Mouse (Mus musculus) midbrain, postnatal 0 days (tissue): ENCODE measurements around the gene Acot2. TPM values are rescaled to one million over a fixed set of nuclear protein-coding genes. Genes with fewer than 3 reads are reported as not detected.
"Not testable (repeated sequence)": the region's sequence is repeated elsewhere in the genome, so short reads cannot be mapped to it uniquely, and the experiment has no call there.

Experiments
- ATAC-seq: fragments of 200-750 bp; cut with Nextera tagmentation; 2 replicates; pipeline ENCODE4 v1.8.0; 2017; ENCODE audit warnings: moderate number of reproducible peaks, mild to moderate bottlenecking, moderate TSS enrichment, moderate library complexity; ENCODE audit not compliant: low FRiP score
- DNase-seq: peaks from one replicate; pipeline ENCODE4 v3.0.0-alpha.2; 2015; ENCODE audit warnings: low spot score
- H3K27ac ChIP-seq: fragments of 300-500 bp; sonication (generic); 2 replicates; pipeline ENCODE4 v1.5.1; 2014; ENCODE audit warnings: low read depth, mild to moderate bottlenecking, low read length, mixed read lengths
- H3K27me3 ChIP-seq: fragments of 300-500 bp; sonication (generic); 2 replicates; pipeline ENCODE4 v1.6.1; 2014; ENCODE audit warnings: low read length, control low read depth, mixed read lengths; ENCODE audit not compliant: insufficient read depth
- H3K36me3 ChIP-seq: fragments of 300-500 bp; sonication (generic); 2 replicates; pipeline ENCODE4 v1.6.1; 2014; ENCODE audit warnings: low read length, control low read depth, mixed read lengths; ENCODE audit not compliant: insufficient read depth
- H3K4me1 ChIP-seq: fragments of 300-500 bp; sonication (generic); 2 replicates; pipeline ENCODE4 v1.6.1; 2014; ENCODE audit warnings: mild to moderate bottlenecking, control low read depth, antibody characterized with exemption, low read length, mixed read lengths; ENCODE audit not compliant: insufficient read depth
- H3K4me2 ChIP-seq: fragments of 300-500 bp; sonication (generic); 2 replicates; pipeline ENCODE4 v1.6.1; 2014; ENCODE audit warnings: low read depth, mild to moderate bottlenecking, low read length, mixed read lengths; ENCODE audit not compliant: poor library complexity, severe bottlenecking
- H3K4me3 ChIP-seq: fragments of 300-500 bp; sonication (generic); 2 replicates; pipeline ENCODE4 v1.5.1; 2014; ENCODE audit warnings: low read depth, mild to moderate bottlenecking, low read length, moderate library complexity
- H3K9ac ChIP-seq: fragments of 300-500 bp; sonication (generic); replicated peaks from 2 replicates; pipeline ENCODE4 v1.6.1; 2014; ENCODE audit warnings: mild to moderate bottlenecking, low read length, moderate library complexity, mixed read lengths; ENCODE audit not compliant: poor library complexity, severe bottlenecking
- H3K9me3 ChIP-seq: fragments of 300-500 bp; sonication (generic); 2 replicates; pipeline ENCODE4 v1.6.1; 2016; ENCODE audit warnings: low read length, control low read depth
- CTCF ChIP-seq: IDR thresholded peaks from 2 replicates; pipeline ENCODE4 v1.5.1; 2016; ENCODE audit warnings: antibody characterized with exemption, mild to moderate bottlenecking
- WGBS: fragments of 180-500 bp; shearing (Covaris S2); extraction: QIAGEN DNeasy Blood & Tissue Kit; methylation state at CpG from one replicate; pipeline ENCODE4 v1.1.7; 2014; 5-methylcytosine and 5-hydroxymethylcytosine counted together
- polyA plus RNA-seq: library from polyadenylated mRNA; unstranded; fragments of >200 nt; fragmentation: Nextera tagmentation; extraction: Ambion mirVana; gene quantifications from 2 replicates; pipeline ENCODE4 v1.2.1, GENCODE M21; 2015
- total RNA-seq: library from RNA; depleted of rRNA; stranded (reverse); fragments of >200 nt; gene quantifications from 2 replicates; pipeline ENCODE4 v1.2.3, GENCODE M21; 2014; rRNA removed

The Acot2 gene
- total RNA-seq = 16.7 and 20.7 TPM in 2 replicates
- polyA plus RNA-seq = 22.1 and 26.0 TPM in 2 replicates

DNA sequence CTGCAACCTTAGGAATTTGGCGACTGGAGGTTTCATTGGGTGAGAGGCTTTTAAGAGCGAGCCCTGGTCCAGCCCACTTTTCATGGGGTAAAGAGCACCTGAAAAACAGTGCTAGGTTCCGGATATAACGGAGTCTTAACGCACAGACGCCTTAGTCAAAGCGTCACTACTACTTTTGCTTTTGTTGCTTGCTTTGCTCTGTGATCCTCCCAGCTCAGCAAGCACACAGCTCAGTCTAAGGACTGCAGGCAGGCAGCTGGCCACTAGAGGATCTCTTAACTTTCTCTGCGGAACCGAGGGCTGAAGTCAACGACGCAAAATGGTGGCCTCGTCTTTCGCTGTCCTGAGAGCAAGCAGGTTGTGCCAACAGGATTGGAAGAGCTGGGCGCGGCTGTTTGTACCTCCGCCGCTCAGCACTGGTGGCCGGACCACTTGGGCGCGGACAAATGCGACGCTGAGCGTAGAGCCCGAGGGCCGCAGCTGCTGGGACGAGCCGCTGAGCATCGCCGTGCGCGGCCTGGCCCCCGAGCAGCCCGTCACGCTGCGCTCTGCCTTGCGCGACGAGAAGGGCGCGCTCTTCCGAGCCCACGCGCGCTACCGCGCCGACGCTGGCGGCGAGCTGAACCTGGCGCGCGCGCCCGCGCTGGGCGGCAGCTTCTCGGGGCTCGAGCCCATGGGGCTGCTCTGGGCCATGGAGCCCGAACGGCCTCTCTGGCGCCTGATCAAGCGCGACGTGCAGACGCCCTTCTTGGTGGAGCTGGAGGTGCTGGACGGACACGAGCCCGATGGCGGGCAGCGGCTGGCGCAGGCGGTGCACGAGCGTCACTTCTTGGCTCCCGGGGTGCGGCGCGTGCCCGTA is at the start of gene Acot2:
Gene Acot2, plus strand, starts transcription at position 279 of the 859 bp plus-strand sequence.
- DNase-seq = peak; percentile 93
- Histone ChIP-seq H3K4me3 (peak within 1 kb of the TSS; percentile 53), H3K27ac (peak within 1 kb of the TSS; percentile 90), H3K36me3 (no peaks in the 10 kb centered on the region), H3K4me2 (peak within 1 kb of the TSS; percentile 61), H3K9ac (peak within 1 kb of the TSS; percentile 68), H3K9me3 (no peaks in the 10 kb centered on the region), H3K4me1 (no peaks in the 10 kb centered on the region), H3K27me3 (no peaks in the 10 kb centered on the region)
- ATAC-seq = peak; percentile 94
- TF ChIP-seq CTCF = peak; percentile 80
- under 1% methylated on average over 68 of the region's 80 CpGs for WGBS

DNA sequence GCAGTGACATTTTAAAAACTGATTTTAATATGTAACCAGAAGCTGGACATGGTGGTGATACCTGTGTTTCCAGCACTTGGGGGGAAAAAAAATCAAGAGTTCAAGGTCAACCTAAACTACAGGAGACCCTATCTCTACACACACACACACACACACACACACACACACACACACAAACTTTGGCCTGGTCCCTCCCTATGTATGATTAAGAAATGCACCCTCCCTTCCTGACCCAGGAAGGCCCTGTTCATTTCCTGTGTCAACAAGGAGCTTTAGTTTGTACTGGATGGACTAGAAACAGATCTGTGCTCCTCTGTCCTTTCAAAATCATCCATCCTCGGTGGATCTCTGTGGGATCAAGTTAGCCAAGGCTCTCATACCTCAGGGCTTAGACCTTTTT is 49.1 kb upstream of the Acot2 start:
- not testable (repeated sequence) for DNase-seq, ATAC-seq, H3K27me3 ChIP-seq, H3K27ac ChIP-seq, H3K4me1 ChIP-seq, H3K4me3 ChIP-seq, H3K4me2 ChIP-seq, H3K9me3 ChIP-seq, H3K9ac ChIP-seq, H3K36me3 ChIP-seq
- WGBS = 16% methylated on average over 1 of the region's 1 CpGs

DNA sequence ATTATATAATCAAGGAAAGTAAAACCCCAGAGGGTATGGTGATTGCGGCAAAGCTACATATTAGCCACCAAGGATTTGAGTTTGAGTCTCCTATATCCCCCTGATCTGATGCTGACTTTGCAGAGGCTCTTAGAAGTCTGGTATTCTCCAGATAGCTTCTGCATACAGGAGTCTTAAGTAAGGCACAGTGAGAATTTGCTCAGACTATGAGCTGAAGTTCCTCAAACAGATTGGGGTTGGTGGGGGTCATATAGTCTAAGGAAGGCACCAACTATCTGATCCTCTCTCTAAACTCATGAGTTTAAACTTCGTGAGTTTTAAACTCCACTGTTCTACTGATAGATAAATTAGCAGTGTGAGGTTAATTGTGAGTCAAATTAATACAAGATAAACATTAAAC is 48.3 kb upstream of the Acot2 start:
- no peaks in the 10 kb centered on the region for H3K27me3 ChIP-seq

DNA sequence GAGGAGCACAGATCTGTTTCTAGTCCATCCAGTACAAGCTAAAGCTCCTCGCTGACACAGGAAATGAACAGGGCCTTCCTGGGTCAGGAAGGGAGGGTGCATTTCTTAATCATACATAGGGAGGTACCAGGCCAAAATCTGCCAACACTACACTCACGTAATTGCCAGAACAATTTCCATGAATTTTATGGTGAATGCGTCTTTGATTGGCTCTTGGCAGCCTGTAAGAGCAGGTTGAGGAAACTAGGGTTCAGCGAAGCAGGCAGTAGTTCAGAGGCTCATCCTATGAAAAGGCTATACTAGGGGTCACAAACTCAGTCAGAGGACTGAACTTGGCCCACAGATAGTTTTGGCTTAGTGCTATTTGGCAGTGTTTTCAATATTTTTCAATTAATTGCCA is 47.6 kb upstream of the Acot2 start:
- ATAC-seq (no peak), DNase-seq (no peak)
- no peak overlapping the region for H3K4me3 ChIP-seq
- no peaks in the 10 kb centered on the region for H3K9me3 ChIP-seq
- WGBS = 41% methylated on average over 4 of the region's 4 CpGs
- H3K27me3 ChIP-seq = no peaks in the 10 kb centered on the region
- TF ChIP-seq CTCF = no peak
- no peak overlapping the region for H3K9ac ChIP-seq
- H3K4me2 ChIP-seq = no peak overlapping the region
- no peaks in the 10 kb centered on the region for H3K36me3 ChIP-seq
- H3K4me1 ChIP-seq = no peaks in the 10 kb centered on the region
- no peak overlapping the region for H3K27ac ChIP-seq

More for the DNA sequence above, 48.3 kb upstream of the Acot2 start:
- H3K4me1 ChIP-seq = no peaks in the 10 kb centered on the region
- H3K4me2 ChIP-seq = no peak overlapping the region
- no peak for TF ChIP-seq CTCF
- H3K9me3 ChIP-seq = no peaks in the 10 kb centered on the region
- no peak overlapping the region for H3K9ac ChIP-seq
- DNase-seq = no peak
- no peaks in the 10 kb centered on the region for H3K36me3 ChIP-seq
- ATAC-seq = no peak
- no peak overlapping the region for H3K27ac ChIP-seq
- H3K4me3 ChIP-seq = no peak overlapping the region
- WGBS = 69% methylated on average over 2 of the region's 2 CpGs

DNA sequence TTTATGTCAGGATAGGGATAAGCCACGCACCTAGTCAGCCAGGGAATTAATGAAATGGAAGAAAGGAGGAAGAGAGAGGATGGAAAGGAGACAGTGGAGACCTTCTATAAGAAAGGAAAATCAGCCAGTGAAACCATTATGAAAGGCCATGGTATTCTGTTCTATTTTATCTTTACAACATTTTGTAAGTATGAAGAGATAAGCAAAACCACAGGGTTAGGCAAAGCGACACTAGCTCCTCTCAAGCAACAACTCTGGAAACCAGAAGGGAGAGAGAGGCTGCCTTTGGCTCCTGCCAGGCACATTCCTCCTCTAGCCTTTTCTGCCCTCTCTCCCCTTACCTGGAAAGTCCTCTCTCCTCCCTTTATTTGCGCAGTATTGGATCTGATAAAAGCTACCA is 45.7 kb upstream of the Acot2 start:
- Histone ChIP-seq H3K27ac (no peak overlapping the region), H3K9me3 (no peaks in the 10 kb centered on the region), H3K27me3 (no peaks in the 10 kb centered on the region), H3K9ac (no peak overlapping the region), H3K4me3 (no peak overlapping the region), H3K4me1 (no peaks in the 10 kb centered on the region), H3K4me2 (no peak overlapping the region), H3K36me3 (no peaks in the 10 kb centered on the region)
- ATAC-seq = no peak
- TF ChIP-seq CTCF = no peak
- 79% methylated on average over 3 of the region's 3 CpGs for whole genome bisulfite sequencing
- DNase-seq = no peak

DNA sequence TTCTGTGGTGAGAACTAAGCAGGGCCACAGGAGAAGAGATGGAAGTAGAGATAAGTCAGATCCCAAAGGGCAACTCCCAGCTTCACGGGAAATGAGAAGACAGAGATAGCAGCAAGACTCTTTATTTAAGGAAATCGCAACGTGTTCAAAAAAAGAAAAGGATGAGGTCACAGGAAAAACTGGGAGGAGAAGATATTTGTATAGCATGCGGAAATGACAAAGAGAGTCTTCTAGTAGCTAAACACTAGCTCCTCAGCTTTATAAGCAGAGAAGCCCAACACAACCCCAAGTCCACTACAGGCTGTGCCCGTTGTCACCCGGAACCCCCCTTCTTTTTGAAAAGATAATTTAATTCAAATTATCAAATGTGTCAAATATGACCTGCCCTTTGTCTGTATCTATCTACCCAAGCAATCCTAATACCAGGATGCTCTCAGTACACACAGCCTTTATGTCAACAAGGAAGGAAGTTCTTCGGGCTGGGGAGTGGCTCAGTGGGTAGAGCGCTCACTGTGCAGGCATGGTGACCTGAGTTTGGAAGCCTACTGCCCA is 40.3 kb upstream of the Acot2 start:
- H3K4me3 ChIP-seq = no peak overlapping the region
- no peak overlapping the region for H3K27ac ChIP-seq
- no peaks in the 10 kb centered on the region for H3K9me3 ChIP-seq
- H3K27me3 ChIP-seq = no peaks in the 10 kb centered on the region
- H3K9ac ChIP-seq = no peak overlapping the region
- no peak for TF ChIP-seq CTCF
- WGBS = 89% methylated on average over 8 of the region's 8 CpGs
- H3K36me3 ChIP-seq = no peaks in the 10 kb centered on the region
- ATAC-seq (no peak), DNase-seq (no peak)
- no peak overlapping the region for H3K4me2 ChIP-seq
- peaks cover 9% of the 10 kb centered on the region for H3K4me1 ChIP-seq
